Mouse (Mus musculus) myocyte (in vitro differentiated cells): ENCODE data around the gene Ifit3.
"Not testable (repeated sequence)": the region's sequence is repeated elsewhere in the genome, so short reads cannot be mapped to it uniquely, and the experiment has no call there.

ENCODE experiments used
- CEBPB ChIP-seq: IDR thresholded peaks from 2 replicates; pipeline ENCODE4 v1.6.1; 2011; ENCODE audit warnings: mild to moderate bottlenecking, moderate library complexity; ENCODE audit not compliant: poor library complexity, insufficient read depth, severe bottlenecking
- MAX ChIP-seq: IDR thresholded peaks from one replicate; pipeline ENCODE4 v1.6.1; 2011; ENCODE audit warnings: low read depth, mild to moderate bottlenecking, control low read depth
- MYOD1 ChIP-seq, 3 experiments: IDR thresholded peaks; one replicate each; pipeline ENCODE4 v1.6.1; 2011; ENCODE audit warnings: control low read depth in 2 of 3, low read depth in 2 of 3, mild to moderate bottlenecking in 2 of 3, moderate library complexity in 1 of 3; ENCODE audit not compliant: insufficient read length in 2 of 3, control insufficient read depth in 1 of 3
- POLR2A ChIP-seq: IDR thresholded peaks from one replicate; pipeline ENCODE4 v1.6.1; 2011; ENCODE audit warnings: low read depth, mild to moderate bottlenecking, control low read depth, moderate library complexity; ENCODE audit not compliant: insufficient read length
- POLR2AphosphoS2 ChIP-seq: IDR thresholded peaks from one replicate; pipeline ENCODE4 v1.6.1; 2011; ENCODE audit warnings: low read depth, control low read depth; ENCODE audit not compliant: insufficient read length

DNA sequence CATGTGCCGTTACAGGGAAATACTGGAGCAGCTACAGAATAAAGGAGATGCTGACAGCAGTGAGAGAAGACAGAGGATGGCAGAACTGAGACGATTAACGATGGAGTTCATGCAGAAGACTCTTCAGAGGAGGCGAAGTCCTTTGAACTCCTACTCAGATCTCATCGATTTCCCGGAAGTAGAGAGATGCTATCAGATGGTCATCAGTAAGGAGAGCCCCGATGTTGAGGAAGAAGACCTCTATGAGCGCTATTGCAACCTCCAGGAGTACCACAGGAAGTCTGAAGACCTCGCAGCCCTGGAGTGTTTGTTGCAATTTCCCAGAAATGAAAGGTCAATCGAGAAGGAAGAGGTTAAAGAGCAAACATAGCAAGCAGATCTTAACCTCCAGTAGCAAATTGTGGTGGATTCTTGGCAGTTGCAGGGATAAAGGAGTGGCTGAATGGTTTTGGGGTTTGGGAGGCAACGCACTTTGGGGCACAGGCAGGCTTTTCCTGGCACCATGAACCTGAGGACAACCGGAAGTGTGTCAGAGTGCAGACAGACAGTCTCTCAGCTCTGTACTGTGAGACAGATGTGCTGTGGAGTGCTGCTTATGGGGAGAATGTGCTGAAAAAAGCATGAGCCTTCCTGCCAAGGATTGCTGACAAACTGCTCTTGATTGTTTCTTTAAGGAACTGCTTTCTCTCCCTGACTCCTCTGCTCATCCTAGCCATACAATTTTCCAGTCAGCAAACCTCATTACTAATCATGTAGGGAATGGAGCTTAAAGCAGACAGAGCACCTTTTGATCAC is 4.8 kb downstream of the Ifit3 start:
- not testable (repeated sequence) for TF ChIP-seq MYOD1 (IDR thresholded peaks at IDR 0.05; ENCODE audit: control insufficient read depth in 1 of 3, insufficient read length in 2 of 3, low read depth in 2 of 3); POLR2A; POLR2AphosphoS2; CEBPB; MAX
